Mouse (Mus musculus): ENCODE measurements around the gene Gucy1a1.

DNA sequence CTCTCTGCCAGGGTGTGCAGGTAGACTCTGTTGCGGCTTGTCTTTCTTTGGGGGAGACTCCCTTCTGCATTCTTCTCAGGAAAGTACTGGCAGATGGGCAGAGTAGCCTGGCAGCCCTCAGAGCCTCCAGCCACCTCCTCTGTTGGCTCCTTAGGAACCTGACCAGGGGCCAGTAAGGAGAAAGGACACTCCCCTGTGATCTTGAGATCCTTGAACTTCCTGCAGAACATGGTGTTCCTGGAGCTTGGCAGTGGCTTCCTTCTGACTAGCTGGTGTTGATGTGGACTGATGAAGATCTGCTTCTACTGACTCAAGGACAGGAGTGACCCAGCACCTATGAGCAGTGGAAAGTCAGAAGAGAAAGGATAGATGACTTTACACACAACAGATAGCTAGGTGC lies 26.7 kb downstream of the Gucy1a1 start:
- no peak for TF ChIP-seq CTCF (conservative IDR thresholded peaks at IDR 0.05; ENCODE audit: low read length)
- no peak for TF ChIP-seq POU5F1 (IDR thresholded peaks at IDR 0.05; ENCODE audit: borderline replicate concordance, low read length)
- no peak for TF ChIP-seq NANOG (IDR thresholded peaks at IDR 0.05; ENCODE audit: borderline replicate concordance, low read length)

All from E14TG2a.4 (cell line).